Mouse (Mus musculus) hindbrain, embryonic 11.5 days (tissue): Measurements from ENCODE around the gene Prm1. TPM values are rescaled to one million over a fixed set of nuclear protein-coding genes. Genes with fewer than 3 reads are reported as not detected.
"Not testable (repeated sequence)": the region's sequence is repeated elsewhere in the genome, so short reads cannot be mapped to it uniquely, and the experiment has no call there.

ENCODE experiments used
- ATAC-seq: fragments of 200-750 bp; cut with Nextera tagmentation; 2 replicates; pipeline ENCODE4 v1.8.0; 2017; ENCODE audit warnings: mild to moderate bottlenecking, moderate TSS enrichment, moderate library complexity; ENCODE audit not compliant: low FRiP score
- DNase-seq: peaks from one replicate; pipeline ENCODE4 v3.0.0-alpha.2; 2015; ENCODE audit warnings: low spot score
- H3K27ac ChIP-seq: fragments of 300-500 bp; sonication (generic); 2 replicates; pipeline ENCODE4 v1.5.1; 2014; ENCODE audit warnings: mild to moderate bottlenecking, low read depth, low read length
- H3K27me3 ChIP-seq: fragments of 300-500 bp; sonication (generic); 2 replicates; pipeline ENCODE4 v1.6.1; 2014; ENCODE audit warnings: mild to moderate bottlenecking, low read length, moderate library complexity, mixed read lengths; ENCODE audit not compliant: control insufficient read depth, insufficient read depth
- H3K36me3 ChIP-seq: fragments of 300-500 bp; sonication (generic); 2 replicates; pipeline ENCODE4 v1.6.1; 2014; ENCODE audit warnings: mild to moderate bottlenecking, low read length, moderate library complexity, mixed read lengths; ENCODE audit not compliant: control insufficient read depth, insufficient read depth
- H3K4me1 ChIP-seq: fragments of 300-500 bp; sonication (generic); replicated peaks from 2 replicates; pipeline ENCODE4 v1.6.1; 2014; ENCODE audit warnings: low read length, mixed read lengths; ENCODE audit not compliant: control insufficient read depth, insufficient read depth
- H3K4me2 ChIP-seq: fragments of 300-500 bp; sonication (generic); replicated peaks from 2 replicates; pipeline ENCODE4 v1.6.1; 2014; ENCODE audit warnings: mild to moderate bottlenecking, low read depth, low read length
- H3K4me3 ChIP-seq: fragments of 300-500 bp; sonication (generic); 2 replicates; pipeline ENCODE4 v1.5.1; 2014; ENCODE audit warnings: low read depth, low read length
- H3K9ac ChIP-seq: fragments of 300-500 bp; sonication (generic); 2 replicates; pipeline ENCODE4 v1.6.1; 2014; ENCODE audit warnings: low read depth, low read length
- H3K9me3 ChIP-seq: fragments of 300-500 bp; sonication (generic); 2 replicates; pipeline ENCODE4 v1.6.1; 2016; ENCODE audit warnings: low read length; ENCODE audit not compliant: control insufficient read depth
- WGBS: fragments of 180-500 bp; shearing (Covaris S2); extraction: QIAGEN DNeasy Blood & Tissue Kit; methylation state at CpG from one replicate; pipeline ENCODE4 v1.1.7; 2014; 5-methylcytosine and 5-hydroxymethylcytosine counted together
- polyA plus RNA-seq: library from polyadenylated mRNA; unstranded; fragments of >200 nt; fragmentation: Nextera tagmentation; extraction: Ambion mirVana; gene quantifications from 2 replicates; pipeline ENCODE4 v1.2.1, GENCODE M21; 2014

The Prm1 gene
- not detected in 2 replicates for polyA plus RNA-seq

DNA sequence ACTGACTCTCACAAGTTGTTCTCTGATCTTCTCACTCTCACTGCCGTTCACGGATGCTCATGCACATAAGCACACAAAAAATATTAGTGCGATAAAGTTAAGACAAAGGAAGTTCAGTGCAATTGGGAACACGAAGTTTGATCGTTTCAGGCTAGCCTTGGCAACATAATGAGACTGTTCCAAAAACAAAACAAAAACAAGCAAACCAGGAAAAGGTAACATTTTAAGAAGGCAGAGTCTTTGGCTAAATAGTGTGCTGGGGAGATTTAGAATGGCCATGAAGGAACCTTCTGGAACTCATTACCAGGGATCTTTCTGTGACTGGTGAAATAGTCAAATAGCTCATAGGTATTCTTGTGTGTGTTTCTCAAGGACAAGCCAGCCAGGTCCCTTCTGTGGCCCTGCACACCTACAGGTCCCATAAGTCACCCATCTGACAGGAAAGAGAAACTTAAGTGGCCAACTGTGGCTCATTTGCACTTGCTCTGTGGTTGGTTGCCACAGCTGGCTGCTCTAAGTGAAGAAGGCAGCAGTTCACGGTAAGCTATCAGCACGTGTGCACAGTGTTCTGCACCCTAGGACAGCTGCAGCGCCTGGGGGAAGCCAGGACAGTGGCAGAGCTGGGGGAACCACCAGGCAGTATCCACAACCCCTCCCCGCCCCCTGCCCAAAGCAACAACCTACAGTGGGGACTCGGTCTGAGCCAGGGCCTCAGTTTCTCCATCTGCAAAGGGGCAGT, at the start of gene Prm1:
Gene Prm1 (minus strand): TSS at position 51 of the 739 bp plus-strand sequence.
- H3K27ac ChIP-seq, result no peak within 1 kb of the TSS
- H3K9ac ChIP-seq, result no peak within 1 kb of the TSS
- WGBS, result 80% methylated on average over 10 of the region's 10 CpGs
- no peak within 1 kb of the TSS for H3K4me2 ChIP-seq
- H3K27me3 ChIP-seq, result no peaks in the 10 kb centered on the region
- H3K36me3 ChIP-seq, result no peaks in the 10 kb centered on the region
- ATAC-seq (no peak), DNase-seq (no peak)
- H3K9me3 ChIP-seq, result no peaks in the 10 kb centered on the region
- H3K4me3 ChIP-seq, result no peak within 1 kb of the TSS
- no peaks in the 10 kb centered on the region for H3K4me1 ChIP-seq

DNA sequence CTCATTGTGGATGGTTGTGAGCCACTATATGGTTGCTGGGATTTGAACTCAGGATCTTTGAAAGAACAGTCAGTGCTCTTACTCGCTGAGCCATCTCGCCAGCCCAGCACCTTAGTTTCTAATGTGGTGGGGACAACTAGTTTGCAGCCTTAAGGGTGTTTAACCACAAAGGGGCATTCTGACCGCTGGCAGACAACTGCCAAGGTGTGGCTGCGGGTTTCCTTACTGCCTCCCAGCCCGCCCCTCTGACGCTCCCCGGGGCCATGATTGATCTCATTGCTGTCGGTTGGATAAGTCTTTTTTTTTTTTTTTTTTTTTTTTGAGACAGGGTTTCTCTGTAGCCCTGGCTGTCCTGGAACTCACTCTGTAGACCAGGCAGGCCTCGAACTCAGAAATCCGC, 46.6 kb upstream of the Prm1 start:
- not testable (repeated sequence) for H3K27ac ChIP-seq, H3K4me3 ChIP-seq, H3K9ac ChIP-seq, H3K27me3 ChIP-seq, H3K4me1 ChIP-seq, H3K9me3 ChIP-seq, DNase-seq, ATAC-seq, H3K4me2 ChIP-seq, H3K36me3 ChIP-seq
- 88% methylated on average over 10 of the region's 10 CpGs for WGBS

DNA sequence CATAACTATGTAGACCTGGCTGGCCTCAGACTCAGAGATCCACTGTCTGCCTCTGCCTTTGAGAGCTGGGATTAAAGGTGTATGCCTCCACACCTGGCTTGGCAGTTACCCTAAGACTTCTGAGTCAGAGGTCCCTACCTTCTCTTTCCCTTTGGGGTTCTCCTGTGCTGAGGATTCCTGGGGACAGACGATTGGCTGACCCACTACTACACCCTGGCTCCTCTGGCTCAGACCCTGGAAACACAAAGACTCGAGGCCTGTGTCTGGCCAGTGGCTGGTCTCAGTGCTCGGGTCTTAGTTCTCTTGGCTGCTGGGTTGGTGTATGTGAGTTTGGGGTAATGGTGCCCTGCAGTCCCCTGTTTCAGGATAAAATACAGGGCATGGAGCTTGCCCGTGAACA, 45.3 kb upstream of the Prm1 start:
- ATAC-seq, result no peak
- Histone ChIP-seq H3K4me1 (no peaks in the 10 kb centered on the region), H3K27me3 (no peaks in the 10 kb centered on the region), H3K27ac (no peak overlapping the region), H3K4me2 (no peak overlapping the region), H3K4me3 (no peak overlapping the region), H3K36me3 (no peaks in the 10 kb centered on the region), H3K9ac (no peak overlapping the region), H3K9me3 (no peaks in the 10 kb centered on the region)
- 46% methylated on average over 4 of the region's 4 CpGs for WGBS
- no peak for DNase-seq

DNA sequence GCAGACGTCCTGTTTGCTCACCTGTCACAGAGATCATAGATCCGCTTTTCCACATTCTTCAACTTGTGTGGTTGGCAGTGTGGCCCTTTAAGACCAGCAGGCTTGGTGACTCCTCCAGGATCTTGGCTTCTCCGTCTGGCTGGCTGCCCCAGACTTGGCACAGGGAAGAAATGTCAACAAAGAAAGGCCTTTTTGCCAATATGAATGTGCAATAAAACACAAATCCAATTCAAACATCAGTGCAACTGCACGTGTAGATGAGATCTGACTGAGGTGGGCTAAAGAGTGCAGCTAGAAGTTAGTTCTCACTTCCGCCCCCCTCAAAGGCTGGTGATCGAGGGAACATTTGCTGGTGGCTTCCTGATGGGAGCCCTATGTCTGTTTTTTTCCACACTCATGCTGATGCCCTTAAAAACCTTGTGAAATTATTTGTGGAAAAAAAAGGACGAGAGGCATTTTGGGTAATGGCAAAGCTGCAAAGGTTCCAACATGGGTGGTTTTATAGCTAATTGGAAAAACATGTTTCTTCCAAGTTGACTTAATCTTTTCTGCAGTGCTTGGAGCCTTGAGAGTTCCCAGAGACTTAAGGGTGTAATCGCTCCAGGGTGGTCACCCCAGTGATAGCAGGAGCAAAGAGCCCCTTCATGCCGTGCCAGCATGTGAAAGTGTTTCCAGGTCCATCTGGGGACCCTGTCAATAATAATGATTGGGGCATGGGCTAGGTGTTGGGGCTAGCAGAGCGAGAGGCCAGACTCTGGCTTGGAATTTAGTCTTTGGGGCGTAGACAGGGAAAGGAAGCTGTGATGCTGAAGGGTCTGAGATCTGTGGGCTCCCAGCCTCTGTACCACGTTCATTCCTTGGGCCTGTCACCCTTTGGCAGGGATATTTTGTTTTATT, 44.6 kb upstream of the Prm1 start:
- no peaks in the 10 kb centered on the region for H3K36me3 ChIP-seq
- H3K4me1 ChIP-seq, result no peaks in the 10 kb centered on the region
- H3K4me3 ChIP-seq, result no peak overlapping the region
- WGBS, result 70% methylated on average over 12 of the region's 12 CpGs
- no peak overlapping the region for H3K4me2 ChIP-seq
- no peaks in the 10 kb centered on the region for H3K9me3 ChIP-seq
- no peaks in the 10 kb centered on the region for H3K27me3 ChIP-seq
- no peak for DNase-seq
- no peak overlapping the region for H3K27ac ChIP-seq
- ATAC-seq, result no peak
- H3K9ac ChIP-seq, result no peak overlapping the region

DNA sequence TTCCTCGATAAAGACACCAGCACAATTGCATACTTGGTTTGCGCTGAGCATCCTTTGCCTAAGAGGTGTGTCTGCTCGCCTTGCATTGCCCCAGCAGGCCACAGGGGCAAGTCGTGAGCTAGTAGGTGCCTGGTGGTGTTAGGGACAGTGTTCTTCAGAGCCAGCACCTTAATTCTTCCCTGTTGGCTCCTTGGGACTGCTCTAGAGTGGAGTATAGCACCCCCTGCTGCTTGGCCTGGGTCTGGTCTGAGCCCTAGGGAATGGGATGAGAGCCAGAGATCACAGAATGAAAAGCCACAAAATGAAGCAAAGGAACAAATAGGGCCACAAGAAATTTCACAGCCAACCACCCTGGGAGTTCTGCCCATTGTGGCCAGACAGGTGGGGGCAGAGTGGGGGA, 40.9 kb upstream of the Prm1 start:
- DNase-seq (peak; percentile 49), ATAC-seq (no peak)
- peaks cover 5% of the 10 kb centered on the region; the same call in 1 of the 2 replicates for H3K4me1 ChIP-seq
- no peak overlapping the region for H3K27ac ChIP-seq
- H3K9ac ChIP-seq, result no peak overlapping the region
- H3K36me3 ChIP-seq, result no peaks in the 10 kb centered on the region
- no peaks in the 10 kb centered on the region for H3K27me3 ChIP-seq
- no peak overlapping the region for H3K4me2 ChIP-seq
- no peaks in the 10 kb centered on the region for H3K9me3 ChIP-seq
- WGBS, result 62% methylated on average over 4 of the region's 4 CpGs
- H3K4me3 ChIP-seq, result no peak overlapping the region

DNA sequence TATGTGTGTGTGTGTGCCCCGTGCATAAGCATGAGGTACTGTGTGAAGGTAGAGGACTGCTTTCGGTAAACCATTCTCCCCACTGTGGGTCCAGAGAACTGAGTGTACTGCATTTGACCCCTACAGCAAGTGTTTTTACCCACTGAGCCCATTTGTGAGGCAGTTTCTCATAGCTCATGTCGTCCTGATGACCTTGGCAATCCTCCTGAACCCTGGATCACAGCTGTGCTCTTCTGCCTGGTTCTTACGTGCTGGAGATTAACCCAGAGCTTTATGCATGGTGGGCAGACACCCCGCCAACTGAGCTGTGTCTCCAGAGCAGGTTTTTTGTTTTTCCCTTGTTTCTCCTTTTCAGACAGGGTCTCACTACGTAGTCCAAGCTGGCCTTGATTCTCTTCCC, 40.3 kb upstream of the Prm1 start:
- Histone ChIP-seq H3K9ac (no peak overlapping the region), H3K4me2 (no peak overlapping the region), H3K9me3 (no peaks in the 10 kb centered on the region), H3K36me3 (no peaks in the 10 kb centered on the region), H3K4me1 (peaks cover 5% of the 10 kb centered on the region; the same call in 1 of the 2 replicates), H3K27ac (no peak overlapping the region), H3K27me3 (no peaks in the 10 kb centered on the region), H3K4me3 (no peak overlapping the region)
- ATAC-seq (no peak), DNase-seq (no peak)
- WGBS, result 88% methylated on average over 6 of the region's 6 CpGs

DNA sequence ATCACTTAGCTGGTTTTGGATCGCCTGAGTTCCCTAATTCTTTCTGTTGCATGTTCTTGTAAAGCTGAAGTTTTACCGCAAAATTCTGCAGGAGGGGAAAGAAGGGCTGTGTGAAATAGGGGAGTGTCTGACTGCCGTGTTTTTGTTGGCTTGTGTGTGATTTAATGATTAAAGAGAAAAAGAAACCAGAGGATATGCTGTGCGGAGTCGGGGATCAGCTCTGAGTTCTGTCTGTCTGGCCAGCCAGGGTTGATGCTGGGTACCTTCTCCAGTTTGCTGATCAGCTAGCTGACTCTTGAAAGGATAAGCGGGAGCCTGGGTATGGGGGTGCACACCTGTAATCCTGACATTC, 38.7 kb upstream of the Prm1 start:
- ATAC-seq, result no peak
- no peak overlapping the region for H3K4me3 ChIP-seq

DNA sequence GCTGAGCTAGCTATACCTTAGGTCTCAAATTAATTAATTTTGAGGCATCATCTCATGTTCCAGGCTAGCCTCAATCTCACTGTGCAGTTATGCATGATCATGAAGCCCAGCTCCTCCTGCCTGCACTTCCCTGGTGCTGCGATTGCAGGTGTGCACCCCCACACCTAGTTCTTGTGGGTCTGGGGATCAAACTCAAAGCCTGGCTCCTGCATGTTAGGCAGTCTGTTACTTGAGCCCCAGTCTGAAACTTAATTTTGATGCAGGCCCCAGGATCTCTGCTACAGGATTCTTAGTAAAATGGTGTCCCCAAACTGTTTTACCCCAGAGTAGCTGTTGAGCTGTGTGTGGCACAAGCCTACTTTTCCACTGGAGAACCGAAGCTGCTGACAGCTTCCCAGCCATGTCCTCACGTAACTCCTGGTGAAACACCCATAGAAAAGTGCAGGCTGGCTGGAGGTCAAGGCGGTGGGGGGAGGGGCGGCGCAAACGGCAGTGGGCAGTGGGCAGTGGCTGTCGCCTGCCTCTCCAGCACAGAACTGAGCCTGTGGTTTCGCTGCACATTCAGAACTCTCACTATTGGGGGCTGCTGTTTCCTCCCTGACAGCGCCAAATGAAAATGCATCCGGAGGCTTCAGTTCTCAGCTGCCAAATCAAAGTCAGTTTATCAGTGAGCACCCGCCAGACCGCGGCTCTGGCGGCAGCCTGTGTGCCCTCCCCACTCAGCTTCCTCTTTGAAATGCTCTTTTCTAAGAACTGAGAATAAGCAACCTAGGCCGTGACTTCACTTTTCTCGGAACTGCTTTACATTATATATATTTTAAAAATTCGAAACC, 38.1 kb upstream of the Prm1 start:
- Histone ChIP-seq H3K9ac (peak overlapping the region; percentile 44; the same call in 1 of the 2 replicates), H3K27ac (no peak overlapping the region), H3K4me3 (no peak overlapping the region), H3K9me3 (no peaks in the 10 kb centered on the region), H3K4me2 (no peak overlapping the region; the same call in 1 of the 2 replicates), H3K27me3 (no peaks in the 10 kb centered on the region), H3K36me3 (no peaks in the 10 kb centered on the region), H3K4me1 (peaks cover 5% of the 10 kb centered on the region; the same call in 1 of the 2 replicates)
- WGBS, result 23% methylated on average over 18 of the region's 18 CpGs
- DNase-seq, result peak; percentile 34
- no peak for ATAC-seq

More for the DNA sequence above, 38.7 kb upstream of the Prm1 start:
- 78% methylated on average over 6 of the region's 6 CpGs for WGBS
- H3K4me1 ChIP-seq, result peaks cover 5% of the 10 kb centered on the region; the same call in 1 of the 2 replicates
- H3K27ac ChIP-seq, result no peak overlapping the region
- H3K36me3 ChIP-seq, result no peaks in the 10 kb centered on the region
- no peak for DNase-seq
- no peak overlapping the region for H3K9ac ChIP-seq
- H3K4me2 ChIP-seq, result no peak overlapping the region
- H3K9me3 ChIP-seq, result no peaks in the 10 kb centered on the region
- H3K27me3 ChIP-seq, result no peaks in the 10 kb centered on the region
